Mouse (Mus musculus): ENCODE measurements around the gene Celsr1.
"Not testable (repeated sequence)": the region's sequence is repeated elsewhere in the genome, so short reads cannot be mapped to it uniquely, and the experiment has no call there.

Celsr1 gene

DNA sequence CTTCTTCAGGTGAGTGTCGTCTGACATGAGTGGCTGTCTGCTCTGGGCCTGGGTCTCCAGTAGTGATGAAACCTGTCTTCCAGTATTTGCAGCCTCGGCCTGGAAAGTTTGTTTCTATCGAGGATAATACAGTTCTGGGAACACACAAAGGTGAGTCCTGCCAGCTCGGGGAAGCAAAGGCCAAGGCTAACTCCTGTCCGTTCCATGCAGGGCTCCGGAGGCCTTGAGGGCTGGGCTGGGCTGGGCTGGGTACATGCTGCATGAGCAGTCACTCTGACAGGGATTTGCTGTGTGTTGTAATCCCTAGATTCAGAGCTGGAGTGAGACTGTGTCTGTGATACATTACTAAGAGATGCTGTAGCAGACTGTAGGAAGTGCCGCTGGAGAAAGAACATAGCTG, 139.7 kb downstream of the Celsr1 start:
- no peak for DNase-seq (ENCODE audit: low spot score in 2 of 2)

DNA sequence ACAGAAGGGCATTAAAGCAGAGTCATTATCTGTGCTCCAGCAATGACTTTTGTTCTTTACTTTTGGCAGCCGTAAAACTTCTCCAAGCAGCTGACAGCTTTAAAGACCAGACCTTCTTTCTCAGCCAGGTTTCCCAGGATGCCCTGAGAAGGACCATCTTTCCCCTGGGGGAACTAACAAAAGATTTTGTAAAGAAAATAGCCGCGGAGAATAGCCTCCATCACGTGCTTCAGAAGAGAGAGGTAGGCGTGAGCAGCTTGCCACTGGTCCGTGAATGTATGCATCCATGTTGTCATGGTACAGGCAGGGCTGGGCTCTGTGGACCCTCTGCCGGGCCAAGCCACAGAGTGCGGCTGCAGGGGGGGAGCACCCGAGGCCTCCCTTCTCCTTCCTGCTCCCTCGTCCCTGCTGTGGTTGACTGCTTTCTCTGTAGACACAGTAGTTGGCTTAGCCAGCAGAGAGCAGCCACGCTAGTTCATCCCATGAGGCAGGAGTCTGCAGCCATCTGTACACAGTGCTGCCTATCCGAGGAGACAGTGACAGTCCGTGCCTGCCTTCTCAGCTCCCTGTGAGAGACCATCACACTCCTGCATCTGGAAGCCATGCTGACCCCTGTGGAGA, 141.0 kb downstream of the Celsr1 start:
- no peak for DNase-seq (ENCODE audit: low spot score in 2 of 2)

DNA sequence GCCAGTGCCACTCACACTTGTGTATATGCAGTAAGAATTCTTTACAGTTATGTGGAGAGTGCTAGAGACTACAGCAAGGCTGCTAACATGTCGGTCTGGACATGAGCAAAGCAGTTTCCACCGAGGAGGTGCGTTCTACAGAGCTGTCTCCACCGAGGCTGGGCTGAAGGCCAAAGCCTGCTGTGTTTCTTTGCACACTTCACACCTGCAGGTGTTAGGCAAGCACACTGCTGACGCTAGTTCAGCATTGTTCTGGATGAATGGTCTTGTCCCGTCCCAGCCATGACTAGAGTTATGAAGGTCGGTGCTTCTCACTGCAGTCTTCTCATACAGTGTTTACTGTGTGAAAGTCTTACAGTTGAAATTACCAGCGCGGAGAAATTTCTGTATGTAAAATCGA, 141.6 kb downstream of the Celsr1 start:
- no peak for DNase-seq (ENCODE audit: low spot score in 2 of 2)

DNA sequence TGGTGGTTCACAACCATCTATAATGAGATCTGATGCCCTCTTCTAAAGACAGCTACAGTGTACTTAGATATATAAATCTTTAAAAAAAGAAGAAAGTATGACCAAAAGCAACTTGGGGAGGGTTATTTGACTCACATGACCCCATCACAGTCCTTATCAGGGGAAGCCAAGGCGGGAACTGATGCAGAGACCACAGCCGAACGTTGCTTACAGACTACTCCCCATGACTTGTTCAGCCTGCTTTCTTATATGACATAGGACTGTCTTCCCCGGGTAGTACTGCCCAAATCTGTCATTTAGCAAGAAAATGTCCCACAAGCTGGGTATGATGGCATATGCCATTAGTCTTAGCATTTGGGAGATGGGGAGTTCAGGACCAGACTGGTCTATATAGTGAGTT, 144.3 kb downstream of the Celsr1 start:
- DNase-seq (ENCODE audit: low spot score in 2 of 2): no peak

DNA sequence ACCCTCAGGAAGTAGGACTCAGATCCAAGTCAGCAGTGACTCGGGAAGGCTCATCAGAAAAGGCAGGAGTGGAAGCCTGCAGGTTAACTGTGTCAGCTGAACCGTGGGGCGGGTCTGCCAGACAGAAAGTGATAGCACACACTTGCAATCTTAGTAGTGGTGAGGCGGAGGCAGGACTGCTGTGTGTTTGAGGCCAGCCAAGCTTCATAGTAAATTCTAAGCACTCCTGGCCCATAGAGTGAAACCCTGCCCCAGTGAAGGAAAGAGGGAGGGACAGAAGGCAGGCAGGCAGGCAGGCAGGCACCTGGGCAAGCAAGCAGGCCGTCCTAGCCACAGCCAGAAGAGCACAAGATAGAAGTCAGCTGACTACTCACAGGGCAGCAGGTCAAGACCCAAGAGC, 148.0 kb downstream of the Celsr1 start:
- DNase-seq (ENCODE audit: low spot score in 2 of 2): no peak

DNA sequence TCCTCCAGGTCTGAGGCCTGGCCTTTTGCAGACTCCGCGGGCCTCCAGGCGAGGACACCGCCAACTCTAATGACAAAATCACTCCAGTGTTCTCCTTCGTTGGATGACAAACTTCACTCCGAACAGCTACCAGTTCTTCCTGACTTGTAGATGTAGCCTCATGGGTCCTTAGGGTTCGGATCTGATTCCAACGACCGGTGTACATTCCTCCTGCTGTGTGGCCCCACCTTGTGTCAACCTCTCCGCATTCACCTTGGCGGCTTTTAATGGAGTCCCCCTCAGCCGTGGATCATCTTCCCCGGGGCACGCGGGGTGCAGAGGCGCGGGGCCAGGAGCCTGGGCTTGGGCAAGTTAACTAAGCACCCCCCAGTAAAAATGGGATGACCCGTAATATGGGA, 154.1 kb downstream of the Celsr1 start:
- no peak for DNase-seq (ENCODE audit: low spot score in 2 of 2)

DNA sequence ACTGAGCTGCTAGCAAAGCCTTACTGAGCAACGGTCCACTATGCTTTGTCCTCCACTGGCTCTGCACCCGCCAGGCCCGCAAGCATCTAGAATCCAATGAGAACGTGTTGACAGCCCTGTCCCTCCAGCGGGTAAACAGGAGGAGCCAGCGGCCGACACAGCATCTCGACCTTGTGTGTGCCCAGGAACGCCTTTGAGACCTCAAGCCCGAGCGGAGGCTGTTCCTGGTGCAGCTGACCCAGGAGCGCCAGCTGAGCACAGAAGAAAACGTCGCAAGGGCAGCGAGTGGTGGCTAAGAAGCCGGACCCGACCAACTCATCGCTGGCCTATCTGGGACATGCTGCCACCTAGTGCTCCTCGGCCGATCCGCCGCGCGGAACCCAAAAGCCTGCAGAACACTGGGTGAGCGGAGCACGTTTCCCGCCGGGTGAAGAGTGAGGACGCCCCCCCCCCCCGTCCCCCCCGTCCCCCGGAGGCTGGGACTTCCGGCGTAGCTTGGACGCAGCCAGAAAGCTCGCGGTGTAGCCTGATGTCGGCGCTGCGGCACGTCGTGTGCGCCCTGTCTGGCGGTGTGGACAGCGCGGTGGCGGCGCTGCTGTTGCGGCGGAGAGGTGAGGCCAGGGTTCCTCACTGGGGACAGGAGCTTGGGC, 154.6 kb downstream of the Celsr1 start, which contains the start of gene Trmu:
TSS of gene Trmu (plus strand) at position 465 of the 650 bp plus-strand sequence.
- DNase-seq (ENCODE audit: low spot score in 2 of 2): peak; percentile 88 to 91

DNA sequence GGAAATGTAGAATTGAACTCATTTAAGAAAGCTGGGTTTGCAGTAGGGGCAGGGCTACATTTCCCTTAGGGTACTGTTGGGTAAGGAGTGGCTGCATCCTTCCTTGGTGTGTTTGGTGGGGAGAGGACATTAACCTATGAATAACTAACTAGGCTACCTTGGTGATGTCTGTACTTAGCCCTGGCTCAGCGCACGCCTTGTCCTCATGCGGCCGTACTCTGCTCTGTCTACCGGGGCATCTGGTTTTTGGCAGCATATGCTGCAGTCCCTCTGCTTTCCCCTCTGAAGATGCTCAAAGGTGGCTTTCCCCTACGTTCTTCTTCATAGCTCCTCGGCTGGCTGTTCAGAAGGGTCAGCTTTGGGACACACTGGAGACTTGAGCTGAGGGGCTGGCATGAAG, 156.2 kb downstream of the Celsr1 start:
- DNase-seq (ENCODE audit: low spot score in 2 of 2): no peak

DNA sequence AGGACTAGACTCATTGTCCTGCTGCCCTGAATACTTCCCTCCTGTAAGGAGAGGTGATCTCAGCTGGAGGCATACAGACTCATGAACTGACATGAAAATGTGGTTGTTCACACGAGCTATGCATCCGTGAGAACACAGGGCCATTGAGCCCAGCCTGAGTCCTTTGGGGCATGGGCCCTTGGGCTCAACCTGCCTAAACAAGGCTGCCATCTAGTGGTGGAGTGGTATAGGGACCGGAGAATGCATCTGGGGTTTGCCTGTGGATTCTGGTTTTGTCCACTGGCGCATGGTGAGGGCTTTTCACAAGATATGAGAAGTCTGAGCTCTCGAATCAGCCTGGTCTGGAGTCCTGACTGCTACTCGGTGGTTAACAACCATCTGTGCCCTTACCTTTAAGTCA, 165.9 kb downstream of the Celsr1 start:
- DNase-seq (ENCODE audit: low spot score in 2 of 2): peak; percentile 57 to 76

DNA sequence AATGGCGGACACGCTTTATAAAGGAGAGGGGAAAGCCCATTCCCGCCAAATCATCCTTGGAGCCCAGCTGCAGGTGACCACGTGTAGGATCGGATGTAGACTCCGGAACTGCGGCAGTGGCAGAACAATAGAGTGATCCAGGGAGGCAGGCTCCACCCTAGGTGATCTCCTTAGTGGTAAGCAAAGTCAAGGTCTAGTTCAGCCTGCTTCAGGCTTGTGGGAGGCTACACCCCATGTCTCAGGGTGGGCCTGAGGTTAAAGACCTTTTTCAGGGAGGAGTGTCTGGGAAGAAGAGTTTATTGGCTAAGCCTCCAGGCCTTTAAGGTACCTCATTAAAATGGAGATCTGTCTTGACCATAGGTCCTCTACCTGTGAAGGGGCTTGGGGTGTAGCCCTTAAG, 167.7 kb downstream of the Celsr1 start:
- DNase-seq (ENCODE audit: low spot score in 2 of 2): not testable (repeated sequence)

DNA sequence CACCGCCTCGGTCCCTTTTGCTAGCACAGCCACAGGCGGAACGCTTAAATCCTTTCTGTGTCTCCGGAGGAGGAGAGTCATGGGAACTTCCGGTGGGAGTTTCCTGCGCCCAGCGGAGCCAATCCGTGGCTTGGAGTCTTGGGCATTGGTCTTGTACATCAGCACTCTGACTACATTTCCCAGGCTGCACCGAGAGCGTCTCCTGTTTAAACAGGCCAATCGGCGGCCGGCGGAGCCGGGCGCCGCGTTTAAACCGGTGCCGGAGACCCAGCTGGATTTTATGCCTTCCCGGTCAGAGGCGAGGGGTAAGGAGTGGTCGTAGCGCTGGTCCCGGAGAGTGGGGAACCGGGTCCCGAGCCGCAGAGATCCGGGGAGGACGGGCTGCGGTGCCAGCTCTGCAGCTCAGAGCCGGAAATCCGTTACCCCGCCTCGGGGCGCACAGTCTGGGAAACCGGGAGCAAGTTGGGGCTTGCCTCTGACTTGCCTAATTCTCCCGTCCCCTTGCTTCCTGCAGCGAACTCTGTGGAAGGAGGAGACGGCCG, 174.0 kb downstream of the Celsr1 start, which contains the start of gene Gtse1:
TSS of gene Gtse1 (plus strand) at position 256 of the 542 bp plus-strand sequence.
- peak; percentile 89 to 92 for DNase-seq (ENCODE audit: low spot score in 2 of 2)

DNA sequence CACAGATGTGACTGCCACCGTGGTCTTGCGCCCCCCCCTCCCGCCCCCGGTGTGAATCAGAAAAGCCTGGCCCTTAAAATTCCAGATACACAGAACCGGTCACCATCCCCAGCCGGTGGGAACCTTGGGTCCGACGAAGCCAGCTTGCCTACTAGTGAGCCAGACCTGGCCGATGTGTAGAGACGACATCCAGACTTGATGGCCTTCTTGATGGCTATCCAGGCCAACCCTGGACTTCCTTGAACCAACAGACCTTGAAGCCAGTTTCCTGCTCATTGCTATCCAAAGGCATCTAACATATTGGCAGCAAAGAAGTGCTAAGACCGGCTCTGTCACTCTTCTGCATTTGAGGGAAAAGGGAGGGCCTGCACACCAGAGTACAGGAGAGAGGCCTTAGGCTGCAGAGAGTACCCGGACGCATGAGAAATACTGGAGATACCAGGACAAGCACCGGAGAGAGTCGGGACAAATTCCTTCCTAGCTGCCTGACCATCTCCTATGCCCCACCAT, 174.5 kb downstream of the Celsr1 start:
- DNase-seq (ENCODE audit: low spot score in 2 of 2): no peak

DNA sequence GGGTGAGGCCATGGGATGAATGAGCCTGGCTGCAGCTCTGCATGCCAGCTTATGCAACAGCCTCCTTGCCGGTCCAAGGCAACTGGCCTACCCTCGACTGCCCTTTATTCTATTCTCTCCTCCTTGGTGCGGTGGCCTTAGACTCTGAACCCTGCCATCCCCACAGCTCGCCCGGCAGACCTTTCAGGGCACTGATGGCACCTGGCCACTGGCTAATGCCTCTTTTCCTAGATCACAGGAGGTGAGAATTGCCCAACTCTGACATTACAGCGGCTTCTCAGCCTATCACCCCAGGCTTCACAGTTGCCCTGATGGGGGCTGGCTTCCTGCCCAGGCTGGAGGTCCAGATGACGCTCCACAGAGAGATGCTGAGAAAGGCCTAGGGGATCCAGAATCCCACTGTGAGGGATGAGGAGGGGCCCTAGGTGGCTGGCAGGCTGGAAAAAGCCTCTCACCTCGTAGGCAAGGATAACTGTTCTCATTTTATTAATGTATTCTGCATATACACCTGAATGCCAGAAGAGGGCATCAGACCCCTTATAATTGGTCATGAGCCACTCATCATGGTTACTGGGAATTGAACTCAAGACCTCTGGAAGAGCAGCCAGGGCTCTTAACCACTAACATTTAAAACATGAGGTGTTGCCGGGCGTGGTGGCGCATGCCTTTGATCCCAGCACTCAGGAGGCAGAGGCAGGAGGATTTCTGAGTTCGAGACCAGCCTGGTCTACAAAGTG, 181.8 kb downstream of the Celsr1 start:
- DNase-seq (ENCODE audit: low spot score in 2 of 2): no peak
